In the genomic region with DNA sequence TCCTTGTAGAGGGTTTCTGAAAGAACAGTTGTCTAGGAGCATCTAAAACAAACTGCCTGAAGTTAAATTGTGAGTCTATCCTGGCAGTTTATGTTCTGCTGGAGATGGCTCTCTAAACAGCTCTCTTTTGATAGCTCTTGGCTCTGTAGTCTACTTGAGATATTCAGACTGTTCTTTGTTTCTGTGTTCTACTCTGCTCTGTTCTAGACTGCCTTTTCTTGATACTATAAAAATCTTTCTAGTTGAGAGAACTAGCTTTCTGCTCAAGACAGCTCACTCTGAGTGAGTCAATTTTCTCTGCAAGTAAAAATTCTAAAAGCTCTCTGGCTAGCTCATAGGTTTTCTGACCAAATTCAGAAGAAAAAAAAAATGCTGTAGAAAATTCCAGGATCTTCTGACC, we compare ENCODE assay signal across 12 mouse cellular contexts.
"Had no signal": no experiment of that assay in that cellular context is flagged by ENCODE, and none has a peak within 500 bp of the region (broad histone marks: within the 10 kb centered on the region; RNA-seq: fewer than 3 reads in every experiment).

No protein-coding gene starts in this region.

- DNase-seq: retina, postnatal 1 day; right cerebral cortex, adult 18-20 months; right cerebral cortex, postnatal 14 days; right cerebral cortex, postnatal 25 days; right cerebral cortex, postnatal 4 days; spleen, adult 18-20 months; thymus, adult 18-20 months; thymus, adult 2 months; thymus, postnatal 14 days; thymus, postnatal 25 days; thymus, postnatal 36 days; thymus, postnatal 4 days had no signal
